Comparison of ENCODE assay signal across 12 mouse cellular contexts in the genomic region with DNA sequence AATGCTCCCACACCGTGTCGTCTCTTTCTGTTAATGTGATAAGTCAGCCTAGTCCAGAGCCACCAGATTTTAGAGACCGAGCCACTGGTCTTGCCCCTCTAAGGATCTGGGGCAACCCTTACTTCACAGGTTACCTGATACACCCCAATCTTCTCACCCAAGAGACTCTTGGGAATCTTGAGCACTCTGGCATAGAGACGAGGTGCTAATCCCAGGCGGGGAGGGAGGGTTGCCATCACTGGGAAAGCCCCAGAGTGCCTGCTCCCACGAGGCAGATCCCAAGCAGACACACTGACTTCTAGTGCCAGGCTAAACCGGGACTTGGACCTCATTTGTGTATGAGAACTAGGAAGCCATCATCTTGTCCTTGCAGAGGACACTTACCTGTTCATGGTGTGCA.
DNase-seq lines count a peak whose midpoint lies in the region; ATAC-seq and TF ChIP-seq lines count a peak whose summit lies in the region.
"Had no signal": no experiment of that assay in that cellular context is flagged by ENCODE, and none has a peak within 500 bp of the region (broad histone marks: within the 10 kb centered on the region; RNA-seq: fewer than 3 reads in every experiment).

No protein-coding gene starts in this region.

- H3K27ac ChIP-seq in heart, embryonic 11.5 days (ENCODE audit: low read depth, low read length), result no peak overlapping the region
- H3K27ac ChIP-seq in forebrain, embryonic 14.5 days (ENCODE audit: low read depth, low read length), result no peak overlapping the region
- no peak overlapping the region for H3K27ac ChIP-seq in hindbrain, embryonic 16.5 days (ENCODE audit: low read depth, low read length)
- no peak overlapping the region for H3K27ac ChIP-seq in gastrocnemius, adult 2 months

- peak; percentile 50 for DNase-seq in heart, adult 11 months
- DNase-seq in forebrain, embryonic 14.5 days (ENCODE audit: low spot score), result peak; percentile 31
- DNase-seq in neural tube, embryonic 10.5 days (ENCODE audit: extremely low spot score, low spot score), result peak; percentile 11
- no peak for DNase-seq in adrenal gland, postnatal 36 days
- DNase-seq in gastrocnemius, adult 2 months, result no peak
- no peak for DNase-seq in Muller cell, postnatal 12 days (ENCODE audit: inconsistent ontology term)
- DNase-seq: adrenal gland, adult 2 months; gastrocnemius, postnatal 25 days; thymus, postnatal 36 days had no signal

- H3K27me3 ChIP-seq in heart, embryonic 11.5 days (ENCODE audit: control insufficient read depth, insufficient read depth, low read length), result no peaks in the 10 kb centered on the region
- H3K27me3 ChIP-seq in forebrain, embryonic 14.5 days (replicated peaks; ENCODE audit: control insufficient read depth, insufficient read depth, low read length), result no peaks in the 10 kb centered on the region
- H3K27me3 ChIP-seq in hindbrain, embryonic 16.5 days (replicated peaks; ENCODE audit: control insufficient read depth, insufficient read depth, low read length), result no peaks in the 10 kb centered on the region

- H3K9ac ChIP-seq in heart, embryonic 11.5 days (ENCODE audit: low read depth, low read length), result no peak overlapping the region
- no peak overlapping the region for H3K9ac ChIP-seq in forebrain, embryonic 14.5 days (ENCODE audit: low read length)
- H3K9ac ChIP-seq in hindbrain, embryonic 16.5 days (ENCODE audit: low read depth, low read length), result peak overlapping the region; percentile 25; the same call in 1 of the 2 replicates
- H3K9ac ChIP-seq: heart, embryonic 12.5 days had no signal

- no peak overlapping the region for H3K4me2 ChIP-seq in heart, embryonic 11.5 days
- H3K4me2 ChIP-seq in forebrain, embryonic 14.5 days (ENCODE audit: low read length), result peak overlapping the region; percentile 33
- peak overlapping the region; percentile 38 for H3K4me2 ChIP-seq in hindbrain, embryonic 16.5 days (ENCODE audit: low read length)
- H3K4me2 ChIP-seq: heart, embryonic 12.5 days had no signal

- H3K9me3 ChIP-seq in heart, embryonic 11.5 days (replicated peaks; ENCODE audit: control insufficient read depth, low read length), result no peaks in the 10 kb centered on the region
- no peaks in the 10 kb centered on the region for H3K9me3 ChIP-seq in forebrain, embryonic 14.5 days (replicated peaks; ENCODE audit: control insufficient read depth, low read length)
- H3K9me3 ChIP-seq in hindbrain, embryonic 16.5 days (ENCODE audit: control insufficient read depth, low read length), result no peaks in the 10 kb centered on the region
- H3K9me3 ChIP-seq: heart, embryonic 12.5 days had no signal

- no peak for TF ChIP-seq CTCF in gastrocnemius, adult 2 months (IDR thresholded peaks at IDR 0.05)

- no peak for ATAC-seq in heart, embryonic 11.5 days (replicated peaks; ENCODE audit: insufficient number of reproducible peaks, low FRiP score, low TSS enrichment)
- ATAC-seq in forebrain, embryonic 14.5 days, result peak; percentile 46; the same call in 1 of the 2 replicates
- peak; percentile 58 for ATAC-seq in hindbrain, embryonic 16.5 days

- H3K4me1 ChIP-seq in heart, embryonic 11.5 days (ENCODE audit: control insufficient read depth, insufficient read depth, low read length), result no peaks in the 10 kb centered on the region
- peaks cover 8% of the 10 kb centered on the region; the same call in 1 of the 2 replicates for H3K4me1 ChIP-seq in forebrain, embryonic 14.5 days (ENCODE audit: control insufficient read depth, insufficient read depth, low read length)
- peaks cover 8% of the 10 kb centered on the region for H3K4me1 ChIP-seq in hindbrain, embryonic 16.5 days (ENCODE audit: control insufficient read depth, insufficient read depth, low read depth, low read length)

- intact Hi-C loops in gastrocnemius, adult 2 months (cut with DNase I), result no loop called here

- H3K4me3 ChIP-seq in heart, embryonic 11.5 days (ENCODE audit: low read depth, low read length), result no peak overlapping the region
- 0 out of 2 replicates have a peak overlapping the region, but pooled peaks have one; percentile 2 for H3K4me3 ChIP-seq in forebrain, embryonic 14.5 days (ENCODE audit: low read depth, low read length)
- no peak overlapping the region for H3K4me3 ChIP-seq in hindbrain, embryonic 16.5 days (ENCODE audit: low read length)
- no peak overlapping the region for H3K4me3 ChIP-seq in gastrocnemius, adult 2 months
- H3K4me3 ChIP-seq: heart, embryonic 12.5 days had no signal

- H3K36me3 ChIP-seq in heart, embryonic 11.5 days (ENCODE audit: control insufficient read depth, insufficient read depth, low read length), result no peaks in the 10 kb centered on the region
- H3K36me3 ChIP-seq in forebrain, embryonic 14.5 days (ENCODE audit: control insufficient read depth, insufficient read depth, low read length), result no peaks in the 10 kb centered on the region
- H3K36me3 ChIP-seq in hindbrain, embryonic 16.5 days (ENCODE audit: control insufficient read depth, insufficient read depth, low read length), result no peaks in the 10 kb centered on the region

- 52% methylated on average over 7 of the region's 7 CpGs for WGBS in heart, embryonic 11.5 days (ENCODE audit: insufficient replicate concordance)
- 14% methylated on average over 7 of the region's 7 CpGs for WGBS in forebrain, embryonic 14.5 days
- WGBS in hindbrain, embryonic 16.5 days, result 24% methylated on average over 7 of the region's 7 CpGs

Comparison
In these comparisons a context has a peak if more than half of its experiments do, and no peak if none do; other contexts are left out.
1. DNase-seq: peak in heart, adult 11 months (single experiment), forebrain, embryonic 14.5 days (single experiment) and neural tube, embryonic 10.5 days (single experiment); none in adrenal gland, postnatal 36 days (0 of 2), gastrocnemius, adult 2 months (single experiment) and Muller cell, postnatal 12 days (single experiment).